Mouse (Mus musculus) liver, embryonic 12.5 days (tissue): ENCODE data around the gene P3h4. TPM values are rescaled to one million over a fixed set of nuclear protein-coding genes. Genes with fewer than 3 reads are reported as not detected.

Experiments used
- ATAC-seq: fragments of 200-750 bp; cut with Nextera tagmentation; 2 replicates; pipeline ENCODE4 v1.8.0; 2017; ENCODE audit warnings: moderate number of reproducible peaks, mild to moderate bottlenecking, moderate library complexity
- H3K27ac ChIP-seq: fragments of 300-500 bp; sonication (generic); 2 replicates; pipeline ENCODE4 v1.5.1; 2016; ENCODE audit warnings: mild to moderate bottlenecking
- H3K27me3 ChIP-seq: fragments of 300-500 bp; sonication (generic); replicated peaks from 2 replicates; pipeline ENCODE4 v1.6.1; 2016; ENCODE audit warnings: mild to moderate bottlenecking, moderate library complexity
- H3K36me3 ChIP-seq: fragments of 300-500 bp; sonication (generic); 2 replicates; pipeline ENCODE4 v1.6.1; 2016; ENCODE audit warnings: mild to moderate bottlenecking, moderate library complexity
- H3K4me1 ChIP-seq: fragments of 300-500 bp; sonication (generic); 2 replicates; pipeline ENCODE4 v1.6.1; 2016
- H3K4me2 ChIP-seq: fragments of 300-500 bp; sonication (generic); 2 replicates; pipeline ENCODE4 v1.6.1; 2016; ENCODE audit warnings: mild to moderate bottlenecking, moderate library complexity
- H3K4me3 ChIP-seq: fragments of 300-500 bp; sonication (generic); 2 replicates; pipeline ENCODE4 v1.5.1; 2016; ENCODE audit warnings: mild to moderate bottlenecking, moderate library complexity
- H3K9ac ChIP-seq: fragments of 300-500 bp; sonication (generic); 2 replicates; pipeline ENCODE4 v1.6.1; 2016; ENCODE audit warnings: mild to moderate bottlenecking, moderate library complexity
- H3K9me3 ChIP-seq: fragments of 300-500 bp; sonication (generic); replicated peaks from 2 replicates; pipeline ENCODE4 v1.6.1; 2016; ENCODE audit warnings: mild to moderate bottlenecking, moderate library complexity
- WGBS: fragments of 180-500 bp; shearing (Covaris S2); methylation state at CpG from one replicate; pipeline ENCODE4 v1.1.7; 2016; ENCODE audit not compliant: insufficient replicate concordance; 5-methylcytosine and 5-hydroxymethylcytosine counted together
- polyA plus RNA-seq: library from polyadenylated mRNA; unstranded; fragments of >200 nt; fragmentation: Nextera tagmentation; extraction: Ambion mirVana; gene quantifications from 2 replicates; pipeline ENCODE4 v1.2.1, GENCODE M21; 2016

P3h4 gene
- polyA plus RNA-seq, 1 experiment from 2014 or later = 11.0 TPM

- no peak overlapping the region for H3K4me3 ChIP-seq
- peaks cover 12% of the 10 kb centered on the region for H3K27me3 ChIP-seq
- ATAC-seq = no peak
- H3K4me1 ChIP-seq = peaks cover 25% of the 10 kb centered on the region
- peaks cover 8% of the 10 kb centered on the region; the same call in 1 of the 2 replicates for H3K36me3 ChIP-seq
- H3K9ac ChIP-seq = no peak overlapping the region
- H3K4me2 ChIP-seq = no peak overlapping the region
- 71% methylated on average over 5 of the region's 5 CpGs for WGBS
- no peaks in the 10 kb centered on the region for H3K9me3 ChIP-seq
- no peak overlapping the region for H3K27ac ChIP-seq
Observed at GRCm38 (mm10) chr11:100406995-100407705, 7.5 kb downstream of the P3h4 start.

- H3K4me1 ChIP-seq = peaks cover 27% of the 10 kb centered on the region
- no peak overlapping the region for H3K4me3 ChIP-seq
- no peak overlapping the region for H3K9ac ChIP-seq
- no peak overlapping the region for H3K4me2 ChIP-seq
- no peak overlapping the region for H3K27ac ChIP-seq
- no peak for ATAC-seq
- peaks cover 8% of the 10 kb centered on the region; the same call in 1 of the 2 replicates for H3K36me3 ChIP-seq
- 73% methylated on average over 8 of the region's 8 CpGs for WGBS
- no peaks in the 10 kb centered on the region for H3K9me3 ChIP-seq
- H3K27me3 ChIP-seq = 0 out of 2 replicates have a peak, but pooled peaks cover 7% of the 10 kb centered on the region
Observed at GRCm38 (mm10) chr11:100406273-100406672, 8.4 kb downstream of the P3h4 start.

GRCm38 (mm10) chr11:100404456-100405074, 10.1 kb downstream of the P3h4 start:
- 75% methylated on average over 3 of the region's 3 CpGs for WGBS
- H3K27me3 ChIP-seq = 0 out of 2 replicates have a peak, but pooled peaks cover 6% of the 10 kb centered on the region
- no peak for ATAC-seq
- H3K9me3 ChIP-seq = no peaks in the 10 kb centered on the region
- no peak overlapping the region for H3K4me2 ChIP-seq
- no peak overlapping the region for H3K27ac ChIP-seq
- no peak overlapping the region for H3K4me3 ChIP-seq
- peaks cover 8% of the 10 kb centered on the region; the same call in 1 of the 2 replicates for H3K36me3 ChIP-seq
- no peak overlapping the region for H3K9ac ChIP-seq
- peaks cover 44% of the 10 kb centered on the region for H3K4me1 ChIP-seq

GRCm38 (mm10) chr11:100403445-100404134, 11.0 kb downstream of the P3h4 start:
- H3K4me2 ChIP-seq = no peak overlapping the region
- no peaks in the 10 kb centered on the region for H3K27me3 ChIP-seq
- no peak for ATAC-seq
- 51% methylated on average over 10 of the region's 10 CpGs for WGBS
- peaks cover 2% of the 10 kb centered on the region; the same call in 1 of the 2 replicates for H3K36me3 ChIP-seq
- H3K9me3 ChIP-seq = no peaks in the 10 kb centered on the region
- H3K9ac ChIP-seq = no peak overlapping the region
- no peak overlapping the region for H3K4me3 ChIP-seq
- no peak overlapping the region for H3K27ac ChIP-seq
- peaks cover 49% of the 10 kb centered on the region for H3K4me1 ChIP-seq

DNA sequence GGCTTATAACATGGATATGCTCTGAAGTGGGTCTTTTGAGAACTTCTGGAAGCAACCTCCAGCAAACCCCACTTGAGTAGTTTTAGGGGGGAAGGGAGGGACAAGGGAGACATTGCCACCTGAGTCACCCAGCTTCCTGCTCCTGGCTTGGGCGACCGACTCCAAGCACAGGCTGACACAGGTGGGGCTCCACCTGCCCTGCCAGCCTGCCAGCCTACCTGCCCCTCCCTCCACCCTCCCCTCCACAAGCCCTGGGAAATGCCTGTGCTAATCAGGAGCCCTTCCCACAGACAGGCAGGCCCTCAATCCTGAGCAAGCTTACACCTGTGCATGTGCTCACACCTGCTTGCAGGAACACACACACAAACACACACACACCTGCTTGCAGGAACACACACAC, 12.0 kb downstream of the P3h4 start:
- 86% methylated on average over 2 of the region's 2 CpGs for WGBS
- peak overlapping the region; percentile 38; the same call in 1 of the 2 replicates for H3K27ac ChIP-seq

GRCm38 (mm10) chr11:100402240-100402639, 12.4 kb downstream of the P3h4 start:
- peak overlapping the region; percentile 49 for H3K4me2 ChIP-seq
- ATAC-seq = no peak
- no peaks in the 10 kb centered on the region for H3K36me3 ChIP-seq
- no peaks in the 10 kb centered on the region for H3K9me3 ChIP-seq
- peak overlapping the region; percentile 37; the same call in 1 of the 2 replicates for H3K9ac ChIP-seq
- no peak overlapping the region for H3K4me3 ChIP-seq
- 10% methylated on average over 6 of the region's 6 CpGs for WGBS
- peaks cover 59% of the 10 kb centered on the region for H3K4me1 ChIP-seq
- H3K27me3 ChIP-seq = peaks cover 5% of the 10 kb centered on the region; the same call in 1 of the 2 replicates
- H3K27ac ChIP-seq = peak overlapping the region; percentile 38; the same call in 1 of the 2 replicates

More for the DNA sequence above, 12.0 kb downstream of the P3h4 start:
- H3K9ac ChIP-seq = peak overlapping the region; percentile 37; the same call in 1 of the 2 replicates
- H3K36me3 ChIP-seq = no peaks in the 10 kb centered on the region
- H3K4me2 ChIP-seq = peak overlapping the region; percentile 49
- no peak overlapping the region for H3K4me3 ChIP-seq
- H3K9me3 ChIP-seq = no peaks in the 10 kb centered on the region
- ATAC-seq = no peak
- H3K4me1 ChIP-seq = peaks cover 55% of the 10 kb centered on the region
- H3K27me3 ChIP-seq = 0 out of 2 replicates have a peak, but pooled peaks cover under 1% of the 10 kb centered on the region

- Histone ChIP-seq H3K4me3 (no peak overlapping the region), H3K27ac (no peak overlapping the region), H3K9ac (no peak overlapping the region), H3K27me3 (peaks cover 19% of the 10 kb centered on the region), H3K36me3 (no peaks in the 10 kb centered on the region), H3K4me1 (peaks cover 73% of the 10 kb centered on the region), H3K9me3 (no peaks in the 10 kb centered on the region), H3K4me2 (no peak overlapping the region)
- 34% methylated on average over 6 of the region's 6 CpGs for WGBS
- ATAC-seq = no peak
Observed at GRCm38 (mm10) chr11:100400842-100401241, 13.8 kb downstream of the P3h4 start.

- Histone ChIP-seq H3K9me3 (no peaks in the 10 kb centered on the region), H3K4me1 (peaks cover 82% of the 10 kb centered on the region), H3K4me2 (no peak overlapping the region), H3K27me3 (peaks cover 28% of the 10 kb centered on the region), H3K27ac (no peak overlapping the region), H3K4me3 (no peak overlapping the region), H3K36me3 (no peaks in the 10 kb centered on the region), H3K9ac (no peak overlapping the region)
- WGBS = 70% methylated on average over 12 of the region's 12 CpGs
- ATAC-seq = no peak
Observed at GRCm38 (mm10) chr11:100399727-100400538, 14.7 kb downstream of the P3h4 start.

GRCm38 (mm10) chr11:100399320-100399719, 15.3 kb downstream of the P3h4 start:
- ATAC-seq = no peak
- Histone ChIP-seq H3K36me3 (no peaks in the 10 kb centered on the region), H3K4me3 (no peak overlapping the region), H3K9me3 (no peaks in the 10 kb centered on the region), H3K27me3 (peaks cover 34% of the 10 kb centered on the region), H3K27ac (no peak overlapping the region), H3K4me1 (peaks cover 88% of the 10 kb centered on the region), H3K9ac (no peak overlapping the region), H3K4me2 (no peak overlapping the region)
- WGBS = 42% methylated on average over 9 of the region's 9 CpGs

- Histone ChIP-seq H3K27ac (no peak overlapping the region), H3K9ac (no peak overlapping the region), H3K4me2 (peak overlapping the region; percentile 83), H3K4me1 (peaks cover 91% of the 10 kb centered on the region), H3K36me3 (no peaks in the 10 kb centered on the region), H3K4me3 (no peak overlapping the region), H3K9me3 (no peaks in the 10 kb centered on the region), H3K27me3 (peaks cover 42% of the 10 kb centered on the region)
- WGBS = 88% methylated on average over 7 of the region's 7 CpGs
- no peak for ATAC-seq
Observed at GRCm38 (mm10) chr11:100398517-100398916, 16.1 kb downstream of the P3h4 start.
